Mouse (Mus musculus) myocyte (in vitro differentiated cells): ENCODE results near the gene Hibadh. TPM values are rescaled to one million over a fixed set of nuclear protein-coding genes. Genes with fewer than 3 reads are reported as not detected.

Source experiments
- H3K27me3 ChIP-seq: one replicate; pipeline ENCODE4 v1.6.1; 2011; ENCODE audit not compliant: control insufficient read depth, insufficient read depth, insufficient read length
- H3K36me3 ChIP-seq: one replicate; pipeline ENCODE4 v1.6.1; 2011; ENCODE audit not compliant: control insufficient read depth, insufficient read depth
- H3K4me2 ChIP-seq: one replicate; pipeline ENCODE4 v1.6.1; 2011; ENCODE audit warnings: low read depth, control low read depth
- H3K4me3 ChIP-seq: one replicate; pipeline ENCODE4 v1.5.1; 2011; ENCODE audit warnings: mild to moderate bottlenecking, control low read depth, moderate library complexity
- H3K79me2 ChIP-seq: one replicate; pipeline ENCODE4 v1.6.1; 2011; ENCODE audit not compliant: control insufficient read depth, insufficient read depth
- H3ac ChIP-seq: one replicate; pipeline ENCODE4 v1.6.1; 2011; ENCODE audit not compliant: control insufficient read depth, insufficient read length
- CEBPB ChIP-seq: IDR thresholded peaks from 2 replicates; pipeline ENCODE4 v1.6.1; 2011; ENCODE audit warnings: mild to moderate bottlenecking, moderate library complexity; ENCODE audit not compliant: poor library complexity, insufficient read depth, severe bottlenecking
- E2F4 ChIP-seq: IDR thresholded peaks from one replicate; pipeline ENCODE4 v1.6.1; 2011; ENCODE audit warnings: mild to moderate bottlenecking, control low read depth, moderate library complexity; ENCODE audit not compliant: insufficient read depth
- MAX ChIP-seq: IDR thresholded peaks from one replicate; pipeline ENCODE4 v1.6.1; 2011; ENCODE audit warnings: low read depth, mild to moderate bottlenecking, control low read depth
- MYOD1 ChIP-seq, 3 experiments: IDR thresholded peaks; one replicate each; pipeline ENCODE4 v1.6.1; 2011; ENCODE audit warnings: control low read depth in 2 of 3, low read depth in 2 of 3, mild to moderate bottlenecking in 2 of 3, moderate library complexity in 1 of 3; ENCODE audit not compliant: insufficient read length in 2 of 3, control insufficient read depth in 1 of 3
- MYOG ChIP-seq, 3 experiments: IDR thresholded peaks; one replicate each; pipeline ENCODE4 v1.6.1; 2011; ENCODE audit warnings: control low read depth in 2 of 3, low read depth in 2 of 3, mild to moderate bottlenecking in 2 of 3; ENCODE audit not compliant: insufficient read length in 2 of 3, control insufficient read depth in 1 of 3, insufficient read depth in 1 of 3
- POLR2A ChIP-seq: IDR thresholded peaks from one replicate; pipeline ENCODE4 v1.6.1; 2011; ENCODE audit warnings: low read depth, mild to moderate bottlenecking, control low read depth, moderate library complexity; ENCODE audit not compliant: insufficient read length
- POLR2AphosphoS2 ChIP-seq: IDR thresholded peaks from one replicate; pipeline ENCODE4 v1.6.1; 2011; ENCODE audit warnings: low read depth, control low read depth; ENCODE audit not compliant: insufficient read length
- REST ChIP-seq: IDR thresholded peaks from one replicate; pipeline ENCODE4 v1.6.1; 2011; ENCODE audit warnings: mild to moderate bottlenecking, control low read depth, moderate library complexity; ENCODE audit not compliant: insufficient read depth, insufficient read length
- SRF ChIP-seq: IDR thresholded peaks from one replicate; pipeline ENCODE4 v1.6.1; 2011; ENCODE audit warnings: low read depth; ENCODE audit not compliant: control insufficient read depth, insufficient read length
- TCF12 ChIP-seq: IDR thresholded peaks from one replicate; pipeline ENCODE4 v1.6.1; 2011; ENCODE audit warnings: mild to moderate bottlenecking, control low read depth; ENCODE audit not compliant: poor library complexity, insufficient read depth, severe bottlenecking
- TCF3 ChIP-seq: IDR thresholded peaks from one replicate; pipeline ENCODE4 v1.6.1; 2011; ENCODE audit warnings: low read depth, control low read depth; ENCODE audit not compliant: insufficient read length
- USF1 ChIP-seq: IDR thresholded peaks from one replicate; pipeline ENCODE4 v1.6.1; 2011; ENCODE audit warnings: low read depth, mild to moderate bottlenecking, control low read depth, moderate library complexity
- polyA plus RNA-seq: library from polyadenylated mRNA; unstranded; fragments of >200 nt; fragmentation: generic; extraction: Trizol; gene quantifications from one replicate; pipeline ENCODE4 v1.2.1, GENCODE M21; 2012; ENCODE audit warnings: missing spikeins

Gene Hibadh
- polyA plus RNA-seq, 1 experiment: 37.0 TPM

DNA sequence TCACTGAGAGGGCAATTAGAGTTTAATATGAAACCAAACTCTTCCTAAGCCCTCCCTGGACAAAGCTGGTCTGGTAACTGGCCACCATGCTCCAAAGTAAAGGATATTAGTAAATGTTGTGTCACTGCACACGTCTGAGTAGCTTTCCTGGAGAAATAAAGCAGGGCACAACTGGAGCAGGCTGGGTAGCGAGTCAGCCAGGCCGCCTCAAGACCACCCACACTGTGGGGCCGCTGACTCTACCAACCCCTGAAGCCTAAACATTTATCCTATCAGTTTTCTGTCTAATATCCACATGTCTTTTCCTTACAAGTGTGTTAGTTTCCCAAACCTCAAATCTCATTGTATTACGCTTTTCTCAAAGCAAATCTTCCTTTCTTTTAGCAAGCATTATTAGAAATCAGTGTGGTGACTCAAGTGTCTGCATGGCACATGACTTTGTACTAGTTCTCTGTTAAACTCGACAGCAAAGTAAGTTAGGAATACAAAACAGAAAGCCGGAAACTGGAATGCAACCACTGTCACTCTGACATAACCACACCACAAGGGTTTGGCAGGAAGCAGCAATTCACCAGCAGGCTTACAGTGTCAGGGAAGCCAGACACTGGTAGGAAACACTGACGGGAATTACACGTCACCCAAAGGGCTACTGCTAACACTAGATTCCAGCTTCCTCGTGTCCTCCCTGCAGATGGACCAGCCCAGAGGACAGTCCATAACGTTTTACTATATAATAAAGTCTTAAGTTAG, 18.3 kb downstream of the Hibadh start:
- TF ChIP-seq POLR2AphosphoS2 (no peak), MAX (peak; percentile 14)
- H3K36me3 ChIP-seq: peaks cover 8% of the 10 kb centered on the region

GRCm38 (mm10) chr6:52620090-52620489, 20.1 kb downstream of the Hibadh start:
- peaks cover 8% of the 10 kb centered on the region for H3K36me3 ChIP-seq
- H3K4me3 ChIP-seq: no peak overlapping the region
- H3K79me2 ChIP-seq: no peaks in the 10 kb centered on the region
- H3K4me2 ChIP-seq: no peak overlapping the region
- TF ChIP-seq E2F4 (no peak), USF1 (no peak), POLR2A (no peak), REST (no peak), TCF12 (no peak)
- H3K27me3 ChIP-seq: no peaks in the 10 kb centered on the region
- no peak overlapping the region for H3ac ChIP-seq

More for the DNA sequence above, 18.3 kb downstream of the Hibadh start:
- no peak overlapping the region for H3K4me3 ChIP-seq
- H3ac ChIP-seq: no peak overlapping the region
- no peaks in the 10 kb centered on the region for H3K79me2 ChIP-seq
- peak overlapping the region; percentile 67 for H3K4me2 ChIP-seq
- no peaks in the 10 kb centered on the region for H3K27me3 ChIP-seq

GRCm38 (mm10) chr6:52609626-52610352, 30.4 kb downstream of the Hibadh start:
- Histone ChIP-seq H3K79me2 (no peaks in the 10 kb centered on the region), H3K4me3 (no peak overlapping the region), H3K27me3 (no peaks in the 10 kb centered on the region), H3ac (no peak overlapping the region), H3K4me2 (no peak overlapping the region), H3K36me3 (peaks cover 7% of the 10 kb centered on the region)
- TF ChIP-seq CEBPB: no peak
- TF ChIP-seq SRF: no peak

GRCm38 (mm10) chr6:52608121-52608520, 32.1 kb downstream of the Hibadh start:
- Histone ChIP-seq H3K4me3 (no peak overlapping the region), H3K4me2 (no peak overlapping the region), H3K36me3 (peaks cover 7% of the 10 kb centered on the region), H3ac (no peak overlapping the region), H3K79me2 (no peaks in the 10 kb centered on the region), H3K27me3 (no peaks in the 10 kb centered on the region)
- TF ChIP-seq POLR2A: no peak
- no peak for TF ChIP-seq MYOG (IDR thresholded peaks at IDR 0.05; ENCODE audit: control insufficient read depth in 1 of 3, insufficient read depth in 1 of 3, insufficient read length in 2 of 3, low read depth in 2 of 3)
- TF ChIP-seq REST: no peak
- TF ChIP-seq SRF: no peak
- TF ChIP-seq POLR2AphosphoS2: no peak
- no peak for TF ChIP-seq MYOD1 (IDR thresholded peaks at IDR 0.05; ENCODE audit: control insufficient read depth in 1 of 3, insufficient read length in 2 of 3, low read depth in 2 of 3)
- no peak for TF ChIP-seq TCF12
- no peak for TF ChIP-seq E2F4
- TF ChIP-seq MAX: no peak
- no peak for TF ChIP-seq CEBPB
- TF ChIP-seq USF1: no peak
- no peak for TF ChIP-seq TCF3

DNA sequence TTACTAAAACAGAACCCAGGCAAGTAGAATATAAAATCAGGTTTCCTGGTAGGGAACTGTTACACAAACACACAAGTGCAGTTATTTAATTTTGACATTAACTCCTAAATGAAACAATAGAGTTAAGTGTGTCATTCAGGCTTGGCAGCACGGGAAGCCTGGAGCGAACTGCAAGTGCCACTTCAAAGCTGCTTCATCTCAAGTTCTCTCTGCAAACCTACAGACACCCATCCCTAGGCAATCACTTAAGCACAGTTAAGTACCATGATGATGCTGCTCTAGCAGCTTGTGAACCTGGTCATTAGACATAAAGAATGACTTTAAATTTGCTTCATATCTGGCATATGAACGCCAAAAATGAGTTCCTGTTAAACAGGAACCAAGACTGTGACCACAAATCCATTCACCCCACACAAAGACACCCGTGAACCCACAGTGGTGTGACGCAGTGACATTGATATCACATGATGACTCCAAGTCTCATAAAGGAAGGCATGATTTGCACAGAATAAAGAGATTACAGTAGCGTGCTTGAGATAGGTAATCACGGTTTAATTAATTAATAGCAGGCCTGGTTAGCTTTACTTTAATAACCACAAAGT, 33.3 kb downstream of the Hibadh start:
- Histone ChIP-seq H3K79me2 (no peaks in the 10 kb centered on the region), H3K27me3 (no peaks in the 10 kb centered on the region), H3ac (no peak overlapping the region), H3K4me2 (no peak overlapping the region), H3K4me3 (no peak overlapping the region), H3K36me3 (peaks cover 5% of the 10 kb centered on the region)
- TF ChIP-seq E2F4 (no peak), MYOD1 (IDR thresholded peaks at IDR 0.05; ENCODE audit: control insufficient read depth in 1 of 3, insufficient read length in 2 of 3, low read depth in 2 of 3) (no peak)
